Mouse (Mus musculus) liver, embryonic 14.5 days (tissue): Measurements from ENCODE around the gene Ccdc74a. TPM values are rescaled to one million over a fixed set of nuclear protein-coding genes. Genes with fewer than 3 reads are reported as not detected.
A peak's percentile ranks its signal among the peaks of the same experiment; 100 is the strongest.

ENCODE experiments used
- ATAC-seq: fragments of 200-750 bp; cut with Nextera tagmentation; 2 replicates; pipeline ENCODE4 v1.8.0; 2017; ENCODE audit warnings: moderate number of reproducible peaks, mild to moderate bottlenecking, moderate library complexity; ENCODE audit not compliant: insufficient read depth
- DNase-seq, 3 experiments: peaks; one replicate each; pipeline ENCODE4 v3.0.0-alpha.2; 2012 to 2013; ENCODE audit warnings: low read depth in 3 of 3, low spot score in 3 of 3
- H3K27ac ChIP-seq: fragments of 300-500 bp; sonication (generic); 2 replicates; pipeline ENCODE4 v1.5.1; 2014; ENCODE audit warnings: moderate library complexity, mild to moderate bottlenecking, control low read depth, inconsistent platforms
- H3K27me3 ChIP-seq: fragments of 300-500 bp; sonication (generic); 2 replicates; pipeline ENCODE4 v1.6.1; 2014; ENCODE audit warnings: mild to moderate bottlenecking, low read length, moderate library complexity; ENCODE audit not compliant: control insufficient read depth, insufficient read depth
- H3K36me3 ChIP-seq: fragments of 300-500 bp; sonication (generic); replicated peaks from 2 replicates; pipeline ENCODE4 v1.6.1; 2014; ENCODE audit warnings: low read depth; ENCODE audit not compliant: control insufficient read depth, insufficient read depth
- H3K4me1 ChIP-seq, 2 experiments: fragments of 200-500 bp in 1 of 2; fragments of 300-500 bp in 1 of 2; sonication (generic) in 1 of 2; replicated peaks; 2 replicates each; pipeline ENCODE4 v1.6.1; 2012 to 2014; ENCODE audit warnings: antibody characterized with exemption in 1 of 2, inconsistent platforms in 1 of 2, low read length in 1 of 2; ENCODE audit not compliant: control insufficient read depth in 2 of 2, insufficient read depth in 2 of 2
- H3K4me2 ChIP-seq: fragments of 300-500 bp; sonication (generic); 2 replicates; pipeline ENCODE4 v1.6.1; 2014; ENCODE audit warnings: low read depth, mild to moderate bottlenecking, control low read depth, moderate library complexity
- H3K4me3 ChIP-seq, 2 experiments: fragments of 200-500 bp in 1 of 2; fragments of 300-500 bp in 1 of 2; sonication (generic) in 1 of 2; 2 replicates each; pipeline ENCODE4 v1.5.1; 2012 to 2014; ENCODE audit warnings: low read depth in 2 of 2, low read length in 2 of 2, mild to moderate bottlenecking in 2 of 2, control low read depth in 1 of 2, inconsistent platforms in 1 of 2, moderate library complexity in 1 of 2; ENCODE audit not compliant: insufficient read depth in 1 of 2
- H3K9ac ChIP-seq: fragments of 300-500 bp; sonication (generic); replicated peaks from 2 replicates; pipeline ENCODE4 v1.6.1; 2014; ENCODE audit warnings: mild to moderate bottlenecking, control low read depth, moderate library complexity
- H3K9me3 ChIP-seq: fragments of 300-500 bp; sonication (generic); 2 replicates; pipeline ENCODE4 v1.6.1; 2016; ENCODE audit warnings: low read length, mixed read lengths; ENCODE audit not compliant: control insufficient read depth
- CTCF ChIP-seq: IDR thresholded peaks from 2 replicates; pipeline ENCODE4 v1.5.1; 2016; ENCODE audit warnings: antibody characterized with exemption, low read depth, control low read depth
- EP300 ChIP-seq: IDR thresholded peaks from 2 replicates; pipeline ENCODE4 v1.6.1; 2016; ENCODE audit warnings: antibody characterized with exemption, low read depth
- WGBS: fragments of 180-500 bp; shearing (Covaris S2); extraction: QIAGEN DNeasy Blood & Tissue Kit; methylation state at CpG from one replicate; pipeline ENCODE4 v1.1.7; 2014; ENCODE audit not compliant: insufficient replicate concordance; 5-methylcytosine and 5-hydroxymethylcytosine counted together
- polyA plus RNA-seq, 2 experiments: library from polyadenylated mRNA; depleted of rRNA in 1 of 2; stranded (reverse) in 1 of 2; unstranded in 1 of 2; fragments of >200 nt; fragmentation: Nextera tagmentation in 1 of 2; extraction: Ambion mirVana in 1 of 2; gene quantifications; 2 replicates each; pipeline versions ENCODE4 v1.2.1 to v1.2.3; 2012 to 2014

The Ccdc74a gene
- polyA plus RNA-seq, 2 experiments, result 2.5 to 2.6 TPM

GRCm38 (mm10) chr16:17637610-17638009 lies 8.7 kb upstream of the Ccdc74a start:
- 57% methylated on average over 2 of the region's 2 CpGs for WGBS
- Histone ChIP-seq H3K9me3 (no peaks in the 10 kb centered on the region), H3K4me2 (peak overlapping the region; percentile 36), H3K27me3 (no peaks in the 10 kb centered on the region), H3K36me3 (peaks cover 49% of the 10 kb centered on the region), H3K27ac (peak overlapping the region; percentile 94), H3K9ac (peak overlapping the region; percentile 45), H3K4me1 (peaks cover 35% of the 10 kb centered on the region in 2 experiments), H3K4me3 (no peak overlapping the region)
- DNase-seq, result no peak
- peak; percentile 77 for TF ChIP-seq CTCF
- TF ChIP-seq EP300, result no peak
- ATAC-seq, result peak; percentile 22; the same call in 1 of the 2 replicates

DNA sequence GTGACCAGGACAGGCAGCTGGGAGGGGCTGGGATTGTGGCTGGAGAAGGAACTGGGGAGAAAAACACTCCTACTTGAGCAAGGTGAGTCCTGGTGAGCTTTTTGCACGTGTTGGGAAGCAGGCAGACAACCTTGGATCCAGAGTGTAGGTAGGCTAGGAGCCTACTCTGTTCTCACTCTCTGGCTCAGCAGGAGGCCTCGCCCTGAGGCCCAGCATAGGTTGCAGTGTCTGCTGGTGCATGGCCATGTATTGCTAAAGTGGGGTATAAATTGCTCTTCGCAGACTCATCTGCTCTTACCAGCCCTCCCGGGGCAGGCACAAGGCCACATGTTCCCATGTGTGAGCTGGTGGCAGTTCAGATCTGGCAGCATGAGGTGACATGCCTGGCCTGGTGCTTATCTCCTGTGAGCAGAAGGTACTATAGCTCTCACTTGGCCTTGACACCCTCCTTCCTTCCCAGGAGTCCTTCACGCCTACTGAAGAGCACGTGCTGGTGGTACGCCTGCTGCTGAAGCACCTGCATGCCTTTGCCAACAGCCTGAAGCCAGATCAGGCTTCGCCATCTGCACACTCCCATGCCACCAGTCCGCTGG lies 8.1 kb upstream of the Ccdc74a start:
- ATAC-seq (peak; percentile 98), DNase-seq (peak; percentile 85 to 88 (median 86))
- TF ChIP-seq CTCF, result no peak
- peak; percentile 94 for TF ChIP-seq EP300
- Histone ChIP-seq H3K4me2 (peak overlapping the region; percentile 36), H3K9ac (peak overlapping the region; percentile 45), H3K27me3 (no peaks in the 10 kb centered on the region), H3K27ac (peak overlapping the region; percentile 94), H3K36me3 (peaks cover 51% of the 10 kb centered on the region), H3K4me1 (peaks cover 35% of the 10 kb centered on the region in 2 experiments), H3K4me3 (no peak overlapping the region), H3K9me3 (no peaks in the 10 kb centered on the region)
- WGBS, result 28% methylated on average over 9 of the region's 9 CpGs

GRCm38 (mm10) chr16:17639081-17639480 lies 7.2 kb upstream of the Ccdc74a start:
- ATAC-seq, result no peak
- H3K4me1 ChIP-seq, result peaks cover 35% of the 10 kb centered on the region in 2 experiments
- H3K4me3 ChIP-seq, result no peak overlapping the region
- H3K4me2 ChIP-seq, result no peak overlapping the region
- 91% methylated on average over 3 of the region's 3 CpGs for WGBS
- no peaks in the 10 kb centered on the region for H3K27me3 ChIP-seq
- peak overlapping the region; percentile 94 for H3K27ac ChIP-seq
- no peak overlapping the region; the same call in 1 of the 2 replicates for H3K9ac ChIP-seq
- TF ChIP-seq CTCF (peak; percentile 21; the same call in 1 of the 2 replicates), EP300 (no peak)
- peaks cover 44% of the 10 kb centered on the region for H3K36me3 ChIP-seq
- H3K9me3 ChIP-seq, result no peaks in the 10 kb centered on the region
- no peak for DNase-seq

DNA sequence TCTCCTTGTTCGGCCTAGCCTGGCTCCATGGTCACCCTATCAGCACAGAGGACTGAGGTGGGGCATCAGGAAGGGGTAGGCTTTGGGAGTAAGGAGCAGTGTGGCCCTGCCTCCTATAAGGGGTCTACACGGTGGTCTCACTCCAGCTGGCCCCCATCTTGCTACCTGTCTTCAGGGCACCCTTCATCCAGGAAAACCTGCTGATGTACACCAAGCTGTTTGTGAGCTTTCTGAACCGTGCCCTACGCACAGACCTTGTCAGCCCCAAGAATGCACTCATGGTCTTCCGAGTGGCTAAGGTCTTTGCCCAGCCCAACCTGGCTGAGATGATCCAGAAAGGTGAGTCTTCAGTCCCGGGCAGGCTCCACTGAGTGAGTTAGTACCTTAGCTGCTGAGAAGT lies 6.3 kb upstream of the Ccdc74a start:
- 90% methylated on average over 6 of the region's 6 CpGs for WGBS
- H3K36me3 ChIP-seq, result peaks cover 36% of the 10 kb centered on the region
- H3K27ac ChIP-seq, result no peak overlapping the region
- no peak for ATAC-seq
- H3K27me3 ChIP-seq, result no peaks in the 10 kb centered on the region
- TF ChIP-seq EP300 (no peak), CTCF (no peak)
- DNase-seq, result no peak
- H3K4me1 ChIP-seq, result peaks cover 35% of the 10 kb centered on the region in 2 experiments
- H3K4me3 ChIP-seq, result no peak overlapping the region
- no peak overlapping the region for H3K9ac ChIP-seq
- no peaks in the 10 kb centered on the region for H3K9me3 ChIP-seq
- no peak overlapping the region for H3K4me2 ChIP-seq

- Histone ChIP-seq H3K4me2 (no peak overlapping the region), H3K36me3 (peaks cover 36% of the 10 kb centered on the region), H3K4me1 (peaks cover 35 to 39% of the 10 kb centered on the region in 2 experiments), H3K9me3 (no peaks in the 10 kb centered on the region), H3K27ac (no peak overlapping the region), H3K9ac (no peak overlapping the region), H3K4me3 (no peak overlapping the region), H3K27me3 (no peaks in the 10 kb centered on the region)
- no peak for ATAC-seq
- 90% methylated on average over 9 of the region's 9 CpGs for whole genome bisulfite sequencing
- no peak for TF ChIP-seq CTCF
- no peak for DNase-seq
Measured at GRCm38 (mm10) chr16:17640706-17641105, 5.6 kb upstream of the Ccdc74a start.
